Mouse (Mus musculus) left cerebral cortex, adult 2 months (tissue): ENCODE results near the gene Tmem131. TPM values are rescaled to one million over a fixed set of nuclear protein-coding genes. Genes with fewer than 3 reads are reported as not detected.
A peak's percentile ranks its signal among the peaks of the same experiment; 100 is the strongest.

Experiments
- DNase-seq, 2 experiments: peaks; one replicate each; pipeline ENCODE4 v3.0.0; 2021 to 2022; ENCODE audit warnings: low spot score in 2 of 2, mixed read lengths in 1 of 2; ENCODE audit errors: extremely low spot score in 1 of 2
- H3K27ac ChIP-seq: fragments of 200-600 bp; 2 replicates; pipeline ENCODE4 v1.8.1; 2022
- H3K4me3 ChIP-seq: fragments of 200-600 bp; 2 replicates; pipeline ENCODE4 v1.8.1; 2022
- CTCF ChIP-seq: fragments of 200-600 bp; IDR thresholded peaks from 2 replicates; pipeline ENCODE4 v1.8.1; 2022; ENCODE audit warnings: antibody characterized with exemption, mild to moderate bottlenecking, moderate library complexity
- intact Hi-C: fragments of 180-260 bp; cut with DNase I; formaldehyde crosslinking; loops from one replicate; pipeline ENCODE4 v1.15.1; 2025
- total RNA-seq, 2 experiments: library from RNA; stranded (reverse); gene quantifications; 2 replicates each; pipeline ENCODE4 v1.2.3; 2021

Gene Tmem131
- total RNA-seq, 2 experiments from 2014 or later: 53.6 to 61.1 TPM

- no peak for DNase-seq
- intact Hi-C loops: loop anchor here (2.0 to 5.0 kb wide), 3 partner anchors 105 to 235 kb away; no protein-coding TSS in a partner anchor
- H3K27ac ChIP-seq: no peak overlapping the region
- TF ChIP-seq CTCF: no peak; the same call in none of the 2 replicates
- peak overlapping the region; percentile 73 for H3K4me3 ChIP-seq
Measured at GRCm38 (mm10) chr1:36937648-36938047, 5.8 kb downstream of the Tmem131 start.

GRCm38 (mm10) chr1:36937015-36937414, 6.5 kb downstream of the Tmem131 start:
- DNase-seq: no peak
- TF ChIP-seq CTCF: no peak
- no peak overlapping the region for H3K27ac ChIP-seq
- peak overlapping the region; percentile 73; the same call in 1 of the 2 replicates for H3K4me3 ChIP-seq
- intact Hi-C loops: loop anchor here (2.0 to 5.0 kb wide), 3 partner anchors 105 to 235 kb away; no protein-coding TSS in a partner anchor

- no peak overlapping the region for H3K4me3 ChIP-seq
- intact Hi-C loops: loop anchor here (2.0 to 5.0 kb wide), 3 partner anchors 104 to 236 kb away; no protein-coding TSS in a partner anchor
- no peak for TF ChIP-seq CTCF
- no peak for DNase-seq
- no peak overlapping the region for H3K27ac ChIP-seq
Measured at GRCm38 (mm10) chr1:36936567-36936966, 6.9 kb downstream of the Tmem131 start.

GRCm38 (mm10) chr1:36934778-36935177, 8.7 kb downstream of the Tmem131 start:
- Histone ChIP-seq H3K27ac (no peak overlapping the region), H3K4me3 (no peak overlapping the region)
- intact Hi-C loops: loop anchor here (5.0 kb wide), 2 partner anchors 102 to 238 kb away; no protein-coding TSS in a partner anchor
- no peak for TF ChIP-seq CTCF
- DNase-seq: no peak

GRCm38 (mm10) chr1:36933965-36934585, 9.4 kb downstream of the Tmem131 start:
- Histone ChIP-seq H3K27ac (no peak overlapping the region), H3K4me3 (no peak overlapping the region)
- intact Hi-C loops: no loop called here
- no peak for TF ChIP-seq CTCF
- DNase-seq: no peak

- no peak for TF ChIP-seq CTCF
- no peak overlapping the region for H3K4me3 ChIP-seq
- H3K27ac ChIP-seq: no peak overlapping the region
- DNase-seq: no peak
- intact Hi-C loops: no loop called here
Measured at GRCm38 (mm10) chr1:36932231-36932630, 11.2 kb downstream of the Tmem131 start.

- intact Hi-C loops: no loop called here
- TF ChIP-seq CTCF: no peak
- Histone ChIP-seq H3K27ac (no peak overlapping the region), H3K4me3 (no peak overlapping the region)
- DNase-seq: no peak
Measured at GRCm38 (mm10) chr1:36930911-36931310, 12.6 kb downstream of the Tmem131 start.

GRCm38 (mm10) chr1:36929996-36930395, 13.5 kb downstream of the Tmem131 start:
- TF ChIP-seq CTCF: peak; percentile 26
- no peak overlapping the region for H3K4me3 ChIP-seq
- H3K27ac ChIP-seq: no peak overlapping the region
- no peak for DNase-seq
- intact Hi-C loops: no loop called here

GRCm38 (mm10) chr1:36928357-36929330, 14.8 kb downstream of the Tmem131 start:
- intact Hi-C loops: no loop called here

GRCm38 (mm10) chr1:36927569-36927968, 15.9 kb downstream of the Tmem131 start:
- no peak overlapping the region for H3K4me3 ChIP-seq
- no peak for TF ChIP-seq CTCF
- intact Hi-C loops: no loop called here
- no peak overlapping the region for H3K27ac ChIP-seq
- DNase-seq: no peak

More at GRCm38 (mm10) chr1:36928357-36929330, 14.8 kb downstream of the Tmem131 start:
- TF ChIP-seq CTCF: no peak
- no peak for DNase-seq
- H3K27ac ChIP-seq: no peak overlapping the region
- H3K4me3 ChIP-seq: no peak overlapping the region

GRCm38 (mm10) chr1:36926738-36927137, 16.7 kb downstream of the Tmem131 start:
- no peak for TF ChIP-seq CTCF
- no peak overlapping the region for H3K27ac ChIP-seq
- DNase-seq: no peak
- no peak overlapping the region for H3K4me3 ChIP-seq
- intact Hi-C loops: no loop called here

- H3K27ac ChIP-seq: no peak overlapping the region
- intact Hi-C loops: no loop called here
- DNase-seq: no peak
- no peak for TF ChIP-seq CTCF
- H3K4me3 ChIP-seq: no peak overlapping the region
Measured at GRCm38 (mm10) chr1:36926246-36926645, 17.2 kb downstream of the Tmem131 start.
